Mouse (Mus musculus) ovary, adult 18-20 months (tissue): ENCODE data around the gene Tbc1d16.
A peak's percentile ranks its signal among the peaks of the same experiment; 100 is the strongest.

Experiments
- DNase-seq: peaks from one replicate; pipeline ENCODE4 v3.0.0; 2022; ENCODE audit warnings: low spot score, mixed read lengths

Gene Tbc1d16

DNA sequence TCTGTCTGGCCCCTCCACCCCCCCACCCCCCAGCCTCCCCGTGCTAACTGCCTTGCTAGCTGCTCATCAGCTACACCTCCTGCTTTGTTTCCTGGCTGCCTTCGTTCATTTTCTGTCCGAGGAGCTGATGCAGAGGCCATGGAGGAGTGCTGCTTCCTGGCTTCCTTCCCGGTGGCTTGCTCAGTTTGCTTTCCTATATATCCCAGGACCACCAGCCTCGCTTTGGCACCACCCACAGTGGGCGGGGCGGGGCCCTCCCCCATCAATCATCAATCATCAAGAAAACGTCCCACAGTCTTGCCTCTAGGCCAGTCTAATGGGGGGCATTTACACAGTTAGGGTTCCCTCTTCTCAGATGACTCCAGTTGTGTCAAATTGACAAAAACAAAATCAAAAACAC is 8.1 kb upstream of the Tbc1d16 start:
- no peak for DNase-seq

DNA sequence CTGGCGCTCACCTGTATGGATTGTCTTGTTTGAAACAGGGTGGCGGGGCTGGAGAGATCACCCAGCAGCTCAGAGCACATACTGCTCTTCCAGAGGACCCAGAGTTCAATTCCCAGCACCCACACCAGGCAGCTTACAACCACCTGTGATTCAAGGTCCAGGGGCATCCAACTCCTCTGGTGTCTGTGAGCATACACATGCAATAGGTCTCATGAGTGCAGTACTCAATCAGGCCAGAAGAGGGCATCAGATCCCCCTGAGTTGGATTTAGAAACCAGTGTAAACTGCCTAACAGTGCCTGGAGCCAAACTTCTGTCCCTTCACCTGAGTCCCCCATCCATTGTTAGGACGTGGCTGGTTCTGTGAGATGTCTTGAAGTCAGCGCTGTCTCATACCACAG is 7.3 kb upstream of the Tbc1d16 start:
- DNase-seq = no peak

DNA sequence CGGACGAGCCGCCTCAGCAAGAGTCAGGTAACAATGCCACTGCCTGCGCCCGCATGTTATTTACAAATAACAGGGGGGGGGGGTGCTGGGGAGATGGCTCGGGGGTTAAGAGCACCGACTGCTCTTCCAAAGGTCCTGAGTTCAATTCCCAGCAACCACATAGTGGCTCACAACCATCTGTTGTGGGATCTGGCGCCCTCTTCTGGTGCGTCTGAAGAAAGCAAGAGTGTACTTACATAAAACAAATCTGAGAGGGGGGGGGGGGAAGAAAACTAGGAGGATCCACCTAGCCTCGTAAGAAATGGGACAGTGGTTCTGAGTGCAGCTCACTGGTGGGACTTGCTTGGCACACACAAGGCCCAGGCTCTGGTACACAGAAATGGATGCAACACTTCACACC is 6.5 kb upstream of the Tbc1d16 start:
- DNase-seq = no peak

DNA sequence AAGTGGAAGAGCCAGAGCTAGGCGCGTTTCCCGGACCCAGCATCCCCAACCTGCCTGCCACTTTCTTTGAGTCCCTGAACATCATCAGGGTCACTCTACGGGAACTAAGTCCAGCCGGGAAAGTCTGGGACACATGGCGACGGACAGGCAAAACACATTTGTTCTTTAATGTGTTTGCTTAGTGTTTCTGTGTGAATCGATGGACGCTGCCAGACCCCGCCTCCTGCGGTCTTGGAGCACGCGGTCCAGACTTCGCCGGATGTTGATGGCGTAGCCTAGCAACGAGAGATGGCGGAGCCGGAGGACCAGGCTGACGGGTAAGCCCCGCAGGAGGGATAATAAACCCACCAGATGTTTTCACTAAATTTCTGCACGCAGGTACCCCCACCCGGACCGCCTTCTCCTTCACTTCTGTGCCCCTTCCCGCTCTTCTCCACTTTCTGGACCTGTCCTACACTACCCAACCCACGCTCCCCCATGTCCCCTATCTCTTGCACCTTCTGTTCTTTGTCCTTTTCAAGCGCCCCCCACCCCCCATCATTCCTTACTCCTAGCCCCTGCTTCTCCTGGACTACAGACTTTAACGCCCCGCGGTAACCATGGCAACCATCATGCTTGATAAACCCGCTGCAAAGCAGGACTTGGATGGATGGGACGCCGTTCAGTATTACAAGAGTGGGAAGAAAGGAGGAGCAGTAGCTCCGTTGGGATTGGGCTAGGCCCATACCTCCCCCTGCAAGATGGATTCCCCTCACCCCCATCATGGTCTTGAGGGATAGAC is 737 bp upstream of the Tbc1d16 start:
- DNase-seq = peak; percentile 62

DNA sequence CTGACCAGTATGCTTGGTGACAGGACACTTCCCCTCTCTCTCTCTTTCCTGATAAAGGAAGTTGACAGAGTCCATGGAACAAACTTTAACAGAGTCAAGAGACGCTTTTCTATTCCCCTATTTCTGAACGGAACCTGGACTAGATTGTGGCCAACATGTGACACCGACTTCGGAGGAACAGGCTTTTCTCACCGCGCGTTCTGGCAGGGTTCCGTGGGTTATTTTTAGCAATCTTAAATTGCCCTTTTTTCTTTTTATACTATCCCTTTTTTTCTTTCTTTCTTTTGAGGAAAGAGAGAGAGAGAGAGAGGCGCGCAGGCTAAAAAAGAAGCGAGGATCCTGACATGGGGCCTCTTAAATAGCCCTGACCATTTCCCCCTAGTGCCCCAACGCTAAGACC is 708 bp downstream of the Tbc1d16 start:
- DNase-seq = no peak

DNA sequence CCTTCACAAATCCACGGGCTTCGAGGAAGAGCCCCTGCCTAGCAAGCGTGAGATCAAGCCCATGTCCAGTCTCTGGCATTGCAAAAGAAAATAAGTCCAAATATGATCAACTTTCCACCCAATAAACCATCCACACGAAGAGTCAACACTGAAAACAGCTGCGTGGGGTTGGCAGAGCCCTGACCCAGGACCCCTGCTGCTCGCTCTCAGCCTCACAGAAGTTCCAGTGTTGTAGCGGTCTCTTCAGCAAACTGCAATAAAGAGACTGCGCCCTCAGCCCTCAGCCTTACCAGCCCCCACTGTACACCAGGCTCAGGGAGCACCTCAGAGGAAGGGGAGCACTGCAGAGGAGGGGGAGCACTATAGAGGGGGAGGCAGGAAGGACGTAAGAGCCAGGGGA is 2.7 kb downstream of the Tbc1d16 start:
- DNase-seq = no peak

DNA sequence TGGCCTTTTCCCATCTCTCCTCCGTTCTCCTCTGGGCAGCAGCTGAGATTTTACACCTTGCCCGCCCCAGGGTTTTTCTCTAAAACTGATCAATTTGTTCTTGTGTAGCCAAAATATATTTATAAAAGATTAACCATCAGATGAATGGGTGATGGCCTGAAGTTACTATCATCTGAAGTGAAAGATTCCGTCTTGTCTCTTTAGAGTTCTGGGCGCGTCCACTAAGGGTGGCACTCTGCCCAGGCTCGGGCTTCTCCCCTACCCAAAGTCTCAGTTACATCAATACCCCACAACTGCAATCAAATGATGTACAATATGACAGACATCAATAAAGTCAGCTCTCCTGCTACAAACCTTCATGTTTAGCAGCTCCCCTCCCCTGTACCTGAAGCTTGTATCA is 3.4 kb downstream of the Tbc1d16 start:
- no peak for DNase-seq

DNA sequence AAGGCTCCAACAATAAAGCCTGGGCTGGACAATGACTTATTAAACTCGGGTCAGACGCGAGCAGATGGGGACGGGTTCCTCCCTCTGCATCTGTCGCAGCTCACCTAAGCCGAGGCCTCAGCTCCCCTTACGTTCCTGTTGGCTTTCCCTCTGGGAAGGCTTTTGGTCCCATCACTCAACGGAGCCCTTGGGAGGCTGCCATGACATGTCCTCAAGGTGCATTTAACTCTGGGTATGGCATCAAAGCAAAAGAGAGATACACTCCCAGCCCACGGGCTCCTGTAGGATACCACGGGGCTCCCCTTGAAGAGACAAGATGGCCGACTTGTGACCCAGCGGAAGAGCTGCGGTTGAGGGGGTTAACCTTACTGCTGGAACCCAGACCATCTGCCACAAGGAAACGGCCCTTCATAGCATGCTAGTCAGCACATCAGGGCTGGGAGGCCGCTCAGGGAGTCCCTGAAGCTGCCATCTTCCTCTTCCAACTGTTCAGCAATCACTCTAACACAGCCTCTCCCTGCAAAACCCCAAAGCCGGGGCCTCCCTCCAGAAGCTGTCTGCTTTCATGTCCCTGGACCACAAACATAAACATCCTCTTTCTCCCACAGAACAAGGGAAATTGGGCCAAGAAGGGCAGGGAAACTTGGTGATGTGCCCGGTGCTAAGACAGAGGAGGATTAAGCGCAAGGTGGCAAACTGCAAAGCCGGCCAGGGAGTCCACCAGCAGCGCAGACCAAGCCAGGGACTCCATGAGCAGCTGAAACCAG is 5.0 kb downstream of the Tbc1d16 start:
- DNase-seq = peak; percentile 61

DNA sequence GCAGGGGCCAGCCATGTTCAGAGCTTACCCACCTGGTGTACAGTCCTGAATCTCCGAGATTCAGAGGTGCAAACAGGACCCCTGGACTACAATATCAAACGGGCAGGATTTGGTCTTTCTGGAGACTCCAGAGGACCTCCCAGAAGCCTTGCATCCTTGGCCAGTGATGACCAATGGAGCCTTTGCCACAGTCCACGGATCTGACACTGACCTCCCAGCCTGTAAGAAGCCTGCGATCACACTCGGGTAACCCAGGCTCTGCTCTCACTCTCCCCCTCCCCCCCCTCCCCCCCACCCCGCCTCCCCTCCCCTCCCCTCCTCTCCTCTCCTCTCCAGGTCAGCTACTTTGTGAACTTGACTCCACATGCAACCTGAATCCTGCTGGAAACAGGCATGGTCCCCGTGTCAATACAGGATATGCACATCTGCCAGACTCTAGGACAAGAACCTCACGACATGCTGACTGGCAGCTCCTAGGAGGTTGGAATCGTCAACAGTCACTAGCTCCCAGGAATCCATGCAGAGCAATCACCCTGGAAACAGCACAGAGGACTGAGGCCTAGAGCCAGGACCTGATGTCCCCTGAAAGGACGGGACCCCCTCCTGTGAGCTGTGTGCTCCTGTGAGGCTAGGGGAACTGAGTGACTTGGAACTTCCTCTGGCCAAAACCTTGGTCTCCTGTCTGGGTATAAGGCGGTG is 6.3 kb downstream of the Tbc1d16 start:
- DNase-seq = no peak

DNA sequence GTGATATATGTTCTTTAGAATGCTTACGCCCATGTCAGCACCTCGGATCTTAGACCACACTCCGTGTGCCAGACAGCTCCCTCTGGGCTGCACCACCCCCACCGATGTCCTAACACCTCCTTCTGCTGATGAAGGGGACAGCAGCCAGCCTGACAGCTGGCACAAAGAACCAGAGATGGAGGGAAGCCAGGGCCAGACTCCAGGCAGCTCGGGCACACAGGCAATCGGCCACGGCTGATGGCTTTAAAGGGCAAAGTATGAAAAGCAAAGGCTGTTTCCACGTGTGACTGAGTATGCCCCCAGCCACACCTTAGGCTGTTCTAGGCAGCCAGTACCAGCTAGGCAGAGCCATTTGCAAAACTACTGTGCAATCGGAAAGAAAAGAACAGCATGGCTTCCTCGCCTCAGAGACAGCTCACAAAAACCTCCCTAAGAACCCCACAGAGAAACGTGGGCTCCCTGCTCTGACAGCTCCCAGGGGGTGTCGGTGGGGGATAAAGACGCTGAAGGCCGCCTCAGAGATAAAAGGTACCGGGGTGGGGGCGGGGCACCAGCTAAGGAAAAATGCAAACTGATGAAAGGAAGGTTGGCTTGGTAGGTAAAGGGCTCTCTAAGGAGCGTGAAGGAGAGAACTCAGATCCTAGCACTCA is 8.4 kb downstream of the Tbc1d16 start:
- DNase-seq = no peak

DNA sequence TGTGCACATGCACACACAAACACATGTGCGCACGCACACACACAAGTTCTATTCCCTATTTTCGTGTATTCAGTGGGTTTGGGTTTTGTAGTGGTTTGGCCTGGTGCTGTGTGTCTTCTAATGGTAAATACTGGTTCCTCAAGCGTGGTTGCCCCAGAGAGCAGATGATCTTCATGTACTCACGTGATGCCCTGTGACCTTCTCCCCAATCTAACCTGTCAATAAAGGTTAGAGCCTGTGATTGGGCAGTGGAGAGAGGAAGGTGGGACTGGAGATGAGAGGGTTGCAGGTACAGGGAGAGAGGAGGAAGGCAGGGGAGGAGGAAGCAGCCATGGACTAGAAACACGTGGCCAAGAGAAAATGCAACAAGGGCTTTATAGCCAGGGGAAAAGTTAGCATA is 10.4 kb downstream of the Tbc1d16 start:
- no peak for DNase-seq

DNA sequence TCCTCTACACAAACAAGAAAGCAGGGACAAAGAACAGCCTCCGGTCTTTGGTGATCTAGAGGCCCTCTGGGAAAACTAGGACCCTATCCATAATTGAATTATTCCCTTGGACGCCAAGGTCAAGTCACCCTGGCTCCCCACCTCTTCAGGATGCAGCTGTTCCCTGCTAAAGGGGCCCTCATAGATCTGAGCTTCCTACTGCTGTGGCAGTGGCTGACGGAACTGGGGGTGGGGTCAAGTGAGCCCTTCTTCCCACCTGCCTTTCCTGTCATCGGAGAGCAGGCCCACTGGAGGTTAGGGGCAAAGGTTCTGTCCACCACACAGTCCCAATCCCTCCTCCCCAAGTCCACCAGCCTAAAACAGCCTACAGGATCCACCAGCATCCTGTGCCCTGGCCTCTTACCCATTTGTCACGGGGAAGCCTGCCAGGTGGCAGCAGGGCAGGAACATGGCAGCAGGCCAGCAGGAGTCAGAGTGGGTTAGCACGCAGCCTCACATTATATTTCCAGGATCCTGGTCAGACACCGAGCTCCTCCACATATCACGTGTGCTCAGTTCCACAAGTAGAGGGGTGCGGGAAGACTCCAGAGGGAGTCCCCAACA is 12.3 kb downstream of the Tbc1d16 start:
- no peak for DNase-seq

DNA sequence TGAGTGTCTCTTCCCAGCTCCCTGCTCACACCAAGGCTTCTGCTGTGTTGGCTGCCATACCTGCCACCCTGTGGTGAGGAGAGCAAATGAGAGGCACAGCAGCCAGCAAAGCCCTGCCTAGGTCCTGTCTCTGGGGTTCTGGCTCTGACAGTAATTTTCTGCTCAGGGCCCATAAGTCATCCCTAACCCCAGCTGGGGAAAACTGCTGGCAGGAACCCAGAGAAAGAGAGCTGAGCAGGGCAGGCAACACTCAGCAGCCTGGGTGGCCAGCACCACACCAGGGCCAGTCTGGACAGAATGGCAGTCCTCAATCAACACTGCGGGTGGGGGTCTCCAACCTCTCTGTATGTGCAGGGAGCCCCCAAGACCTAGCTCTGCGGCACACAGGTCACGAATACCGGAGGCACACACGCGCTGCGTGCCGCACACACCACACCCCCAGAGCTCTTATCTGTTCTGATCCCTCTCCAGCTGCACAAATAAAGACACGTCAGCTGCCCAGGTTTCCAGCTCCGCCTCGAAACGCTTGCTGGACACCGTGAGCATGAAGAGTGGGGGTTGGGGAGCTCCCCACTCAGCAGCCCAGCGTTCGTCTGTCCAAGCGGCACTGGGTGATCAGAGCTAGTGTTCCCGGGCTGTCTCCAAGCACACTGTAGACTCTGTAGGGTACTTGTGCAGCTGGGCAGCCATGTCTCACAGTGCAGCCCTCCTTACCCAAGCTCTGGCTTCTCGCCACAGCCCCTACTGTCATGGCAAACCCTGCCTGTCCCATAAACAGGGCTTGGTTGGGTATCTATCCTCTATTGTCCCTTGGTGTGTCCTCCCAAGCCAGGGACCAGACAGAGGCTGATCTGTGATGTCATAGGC is 13.0 kb downstream of the Tbc1d16 start:
- DNase-seq = peak; percentile 54

DNA sequence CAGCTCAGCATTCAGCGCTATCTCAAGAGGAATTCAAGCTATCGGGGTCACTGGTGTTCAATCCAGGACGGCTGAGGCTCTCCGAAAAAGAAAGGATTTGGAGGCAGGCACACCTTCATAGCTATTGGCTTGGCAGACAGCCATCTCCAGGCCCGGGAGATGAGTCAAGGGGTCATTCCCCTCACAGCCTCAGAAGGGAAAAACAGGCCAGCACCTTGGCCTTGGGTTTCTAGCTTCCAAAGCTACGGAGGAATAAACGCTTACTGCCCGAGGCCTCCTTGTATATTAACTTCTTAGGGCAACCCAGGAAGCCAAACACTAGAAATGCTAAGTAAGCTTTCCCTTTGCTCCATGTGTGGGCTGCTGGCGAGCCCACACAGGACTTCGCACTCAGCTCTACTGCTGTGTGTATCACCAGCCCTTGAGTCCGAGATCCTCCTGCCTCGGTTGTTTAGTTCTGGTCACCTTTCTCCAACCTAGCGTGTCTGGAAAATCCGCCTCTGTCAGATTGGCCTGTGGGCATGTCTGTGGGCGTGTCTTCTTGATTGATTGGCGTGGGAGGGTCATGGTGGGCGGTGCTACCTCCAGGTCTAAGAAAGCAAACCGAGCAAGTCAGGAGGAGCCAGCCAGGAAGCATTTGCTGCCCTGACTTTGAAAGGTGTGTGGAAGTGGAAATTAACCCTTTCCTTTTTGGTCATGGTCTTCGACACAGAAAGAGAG is 15.0 kb downstream of the Tbc1d16 start:
- DNase-seq = no peak

DNA sequence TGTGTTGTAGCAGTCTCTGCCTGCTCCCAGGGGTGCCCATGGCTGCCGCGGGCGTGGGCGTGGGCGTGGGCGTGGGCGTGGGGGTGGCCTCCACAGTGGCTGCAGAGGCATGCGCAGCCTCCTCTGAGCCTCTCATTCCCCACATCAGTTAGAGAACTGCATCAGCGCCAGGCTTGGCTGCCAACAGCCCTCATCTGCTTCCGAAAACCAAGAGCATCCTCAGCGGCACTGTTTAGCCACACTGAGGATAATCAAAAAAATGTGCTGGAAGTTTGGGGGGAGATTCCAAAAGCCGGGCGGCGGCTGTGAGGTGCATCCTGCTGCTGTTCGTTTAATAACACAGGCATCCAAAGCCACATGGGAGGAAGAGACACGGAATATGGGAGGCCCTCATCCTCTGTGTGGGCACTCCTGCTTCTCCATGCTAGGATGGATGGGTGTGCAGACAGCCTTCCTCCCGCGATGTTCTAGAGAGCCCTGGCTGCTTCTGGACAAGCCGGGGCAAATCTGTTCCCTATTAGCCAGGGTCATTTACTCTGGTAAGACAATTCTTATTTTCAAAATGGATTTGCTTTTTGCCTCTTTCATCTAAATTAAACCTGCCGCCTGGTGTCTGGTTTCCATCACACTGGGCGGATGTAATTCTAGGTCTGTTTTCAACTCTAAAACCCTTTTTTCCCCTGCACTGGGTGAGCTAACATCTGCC is 16.5 kb downstream of the Tbc1d16 start:
- DNase-seq = no peak

DNA sequence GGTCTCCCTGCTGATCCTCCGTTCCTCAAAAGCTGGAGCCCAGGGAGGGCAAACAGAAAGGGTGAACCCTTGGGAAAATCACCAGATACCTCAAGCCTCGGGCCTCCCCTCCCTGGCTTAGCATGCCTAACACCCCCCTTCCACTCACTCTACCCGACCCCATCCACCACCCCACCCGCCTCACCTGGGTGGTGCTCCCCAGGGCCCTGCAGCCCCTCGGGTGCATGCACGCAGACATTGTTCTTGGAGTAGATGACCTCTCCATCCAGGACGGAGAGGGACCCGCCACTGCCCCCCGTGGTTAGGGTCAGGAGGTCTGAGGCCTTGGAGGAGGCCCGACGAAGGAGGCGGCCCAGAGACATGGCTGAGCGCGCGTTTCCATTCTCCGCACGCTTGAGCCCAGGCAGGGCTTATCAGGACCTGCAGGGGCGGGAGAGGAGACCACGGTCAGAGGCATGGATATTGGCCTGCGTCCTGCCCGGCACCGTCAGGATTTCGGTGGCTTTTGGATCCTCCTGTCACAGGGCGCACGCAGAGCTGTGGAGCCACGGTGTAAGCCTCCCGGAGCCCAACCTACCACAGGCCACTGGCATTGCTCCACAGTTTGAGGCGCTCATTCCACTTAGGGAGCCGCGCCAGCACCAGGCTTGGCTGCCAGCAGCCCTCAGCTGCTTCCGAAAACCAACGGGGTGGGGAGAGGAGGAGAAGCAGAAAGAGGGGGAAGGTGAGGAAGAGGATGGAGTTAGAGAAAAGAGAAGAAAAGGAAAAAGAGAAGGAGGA is 17.8 kb downstream of the Tbc1d16 start:
- no peak for DNase-seq

DNA sequence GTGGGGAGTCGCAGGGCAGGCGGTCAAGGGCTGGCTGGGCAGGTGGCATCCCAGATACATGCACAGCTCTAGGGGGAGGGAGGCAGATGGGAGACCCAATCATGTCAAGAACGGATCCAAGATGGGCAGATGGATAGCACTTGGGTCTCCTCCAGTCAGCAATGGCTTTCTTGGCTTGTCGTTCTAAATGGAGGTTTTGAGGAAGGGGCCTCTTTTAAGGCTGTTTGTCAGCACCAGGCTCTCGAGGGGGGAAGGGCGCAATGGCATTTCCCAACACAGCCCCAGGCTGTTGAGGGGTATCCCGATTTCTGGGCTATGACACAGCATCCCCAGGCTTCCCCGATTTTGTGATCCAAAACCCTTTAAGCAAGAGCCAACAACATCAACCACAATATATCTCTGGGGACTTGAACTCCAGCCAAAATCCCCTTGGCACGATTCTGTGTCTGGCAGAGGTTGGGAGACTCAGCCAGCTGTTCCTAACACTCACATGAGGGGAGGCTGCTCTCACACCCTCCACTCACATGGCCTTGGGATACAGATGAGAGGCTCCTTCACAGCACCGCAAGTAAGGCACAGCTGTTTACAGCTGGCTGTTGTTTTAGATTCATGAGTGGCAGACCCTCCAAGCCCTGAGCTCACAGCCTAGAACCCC is 18.8 kb downstream of the Tbc1d16 start:
- no peak for DNase-seq

DNA sequence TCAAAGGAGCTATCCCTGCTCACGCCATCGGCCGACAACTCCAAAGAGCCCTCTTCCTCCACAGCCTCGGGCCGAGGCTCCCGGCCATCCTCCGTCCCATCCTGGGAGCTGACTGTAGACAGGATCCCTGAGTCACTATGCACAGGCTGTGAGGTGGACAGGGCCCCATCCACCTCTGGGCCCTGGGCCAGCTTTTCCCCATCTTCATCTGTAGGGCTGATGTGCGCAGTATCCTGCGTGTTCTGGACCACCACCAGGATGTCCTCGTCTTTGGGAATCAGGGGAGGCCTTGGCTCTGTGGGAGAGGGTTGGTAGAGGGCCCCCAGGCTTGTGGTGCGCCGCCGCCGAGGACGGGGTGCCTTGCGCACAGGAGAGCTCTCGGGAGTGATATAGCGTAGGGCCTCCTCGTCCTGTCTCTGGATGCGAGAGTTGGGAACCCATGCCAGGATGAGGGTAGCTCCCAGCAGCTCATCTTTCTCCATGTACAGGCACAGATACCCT is 19.4 kb downstream of the Tbc1d16 start:
- DNase-seq = no peak
